Mouse (Mus musculus): Measurements from ENCODE around the gene H2-K1.

The H2-K1 gene

DNA sequence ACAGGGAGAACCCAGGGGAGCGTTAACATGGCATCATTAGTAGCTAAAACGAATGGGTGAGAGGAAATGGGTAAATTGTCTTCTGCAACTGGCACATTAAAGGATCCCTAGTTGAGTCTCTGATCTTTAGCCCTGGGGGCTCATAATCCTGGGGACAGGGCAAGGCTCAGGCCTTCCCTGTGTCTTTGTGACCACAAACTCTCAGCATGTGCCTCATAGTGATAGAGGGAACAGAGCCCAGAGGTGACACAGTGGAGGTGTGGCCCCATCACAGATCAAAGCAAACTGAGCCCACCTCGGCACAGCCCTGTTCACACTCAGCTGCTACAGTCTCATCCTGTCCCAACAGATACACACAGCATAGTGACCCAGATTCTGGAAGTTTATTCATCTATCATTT is 4.5 kb downstream of the H2-K1 start:
- in situ Hi-C loops (cut with MboI; ENCODE audit: unreplicated experiment in 2 of 2) = no loop called here

- in situ Hi-C loops (cut with MboI; ENCODE audit: unreplicated experiment in 2 of 2) = loop anchor here in 1 of 2 experiments (5.0 kb wide), 1 partner anchor 1272 kb away; no protein-coding TSS in a partner anchor
Observed at GRCm38 (mm10) chr17:33994959-33995358, 5.2 kb downstream of the H2-K1 start.

DNA sequence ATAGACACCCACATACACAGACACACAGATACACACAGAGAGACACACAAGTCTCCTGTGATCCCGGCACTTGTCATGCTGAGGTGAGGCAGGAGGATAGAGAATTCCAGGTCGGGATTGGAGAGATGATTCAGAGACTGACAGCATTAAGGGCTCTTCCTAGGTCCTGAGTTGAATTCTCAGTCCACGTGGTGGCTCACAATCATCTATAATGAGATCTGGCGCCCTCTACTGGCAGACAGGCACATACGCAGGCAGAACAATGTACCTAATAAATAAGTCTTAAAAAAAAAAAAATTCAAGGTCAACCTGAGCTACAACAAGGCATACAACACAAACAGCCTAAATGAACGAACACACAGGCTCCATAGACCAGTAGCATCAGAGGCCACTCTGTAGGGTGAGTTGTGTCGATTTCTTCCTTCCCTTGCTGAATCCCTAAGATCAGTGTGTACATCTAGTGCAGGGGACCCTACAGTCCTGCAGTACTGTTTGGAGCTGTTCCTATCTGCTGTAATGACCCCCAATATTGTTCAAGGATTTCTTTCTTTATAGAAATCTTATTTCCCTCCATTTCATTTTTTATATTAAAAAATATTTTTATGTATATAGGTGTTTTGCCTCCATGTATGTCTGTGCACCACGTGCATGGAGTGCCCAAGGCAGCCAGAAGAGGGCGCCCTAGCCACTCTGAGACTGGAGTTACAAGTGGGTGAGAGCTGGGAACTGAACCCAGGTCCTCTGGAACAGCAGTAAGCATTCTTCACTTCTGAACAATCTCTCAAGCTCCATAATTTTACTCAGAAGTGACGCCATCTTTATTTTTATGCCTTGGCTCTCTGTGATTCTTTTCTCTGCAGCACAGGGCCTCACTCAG is 8.1 kb downstream of the H2-K1 start:
- in situ Hi-C loops (cut with MboI; ENCODE audit: unreplicated experiment in 2 of 2) = loop anchor here in 1 of 2 experiments (5.0 kb wide), 1 partner anchor 1275 kb away; no protein-coding TSS in a partner anchor

GRCm38 (mm10) chr17:33982136-33982535 is 18.0 kb downstream of the H2-K1 start:
- in situ Hi-C loops (cut with MboI; ENCODE audit: unreplicated experiment in 2 of 2) = loop anchor here in 1 of 2 experiments (10.0 kb wide), 1 partner anchor 87 kb away; the partner anchor contains the start of gene Kifc1

DNA sequence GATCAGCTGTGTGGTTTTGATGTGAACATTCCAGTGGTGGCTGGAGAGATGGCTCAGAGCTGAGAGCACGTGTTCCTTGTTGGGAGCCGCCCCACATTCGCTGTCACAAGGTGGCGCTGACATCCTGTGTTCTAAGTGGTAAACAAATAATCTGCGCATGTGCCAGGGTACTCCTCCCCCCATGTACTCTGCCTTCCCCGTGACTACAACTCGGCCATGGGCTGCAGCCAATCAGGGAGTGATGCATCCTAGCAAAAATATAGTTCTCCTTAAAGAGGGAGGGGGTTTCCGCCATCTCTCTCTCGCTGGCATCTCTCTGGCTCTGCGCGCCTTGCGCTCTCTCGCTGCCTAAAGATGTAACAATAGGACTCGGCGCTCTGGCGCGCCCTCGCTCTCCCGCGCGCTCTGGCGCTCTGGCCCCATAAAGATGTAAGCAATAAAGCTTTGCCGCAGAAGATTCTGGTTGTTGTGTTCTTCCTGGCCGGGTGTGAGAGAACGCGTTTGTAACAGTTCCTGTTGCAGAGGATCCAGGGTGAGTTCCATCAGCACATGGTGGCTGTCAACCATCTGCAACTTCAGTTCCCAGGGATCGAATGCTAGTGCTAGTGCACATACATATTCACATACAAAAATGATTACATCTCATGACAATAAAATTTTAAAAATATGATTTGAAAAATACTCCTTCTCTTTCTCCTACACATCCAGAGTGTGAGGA is 18.8 kb downstream of the H2-K1 start:
- in situ Hi-C loops (cut with MboI; ENCODE audit: unreplicated experiment in 2 of 2) = loop anchor here in 1 of 2 experiments (10.0 kb wide), 1 partner anchor 87 kb away; the partner anchor contains the start of gene Kifc1

- in situ Hi-C loops (cut with MboI; ENCODE audit: unreplicated experiment in 2 of 2) = loop anchor here in 1 of 2 experiments (10.0 kb wide), 1 partner anchor 86 kb away; the partner anchor contains the start of gene Kifc1
Observed at GRCm38 (mm10) chr17:33980181-33981035, 19.7 kb downstream of the H2-K1 start.

GRCm38 (mm10) chr17:33979512-33980050 is 20.6 kb downstream of the H2-K1 start:
- in situ Hi-C loops (cut with MboI; ENCODE audit: unreplicated experiment in 2 of 2) = loop anchor here in 1 of 2 experiments (10.0 kb wide), 1 partner anchor 85 kb away; the partner anchor contains the start of gene Kifc1

GRCm38 (mm10) chr17:33978631-33979031 is 21.5 kb downstream of the H2-K1 start:
- in situ Hi-C loops (cut with MboI; ENCODE audit: unreplicated experiment in 2 of 2) = no loop called here

- in situ Hi-C loops (cut with MboI; ENCODE audit: unreplicated experiment in 2 of 2) = no loop called here
Observed at GRCm38 (mm10) chr17:33977861-33978557, 22.1 kb downstream of the H2-K1 start.

DNA sequence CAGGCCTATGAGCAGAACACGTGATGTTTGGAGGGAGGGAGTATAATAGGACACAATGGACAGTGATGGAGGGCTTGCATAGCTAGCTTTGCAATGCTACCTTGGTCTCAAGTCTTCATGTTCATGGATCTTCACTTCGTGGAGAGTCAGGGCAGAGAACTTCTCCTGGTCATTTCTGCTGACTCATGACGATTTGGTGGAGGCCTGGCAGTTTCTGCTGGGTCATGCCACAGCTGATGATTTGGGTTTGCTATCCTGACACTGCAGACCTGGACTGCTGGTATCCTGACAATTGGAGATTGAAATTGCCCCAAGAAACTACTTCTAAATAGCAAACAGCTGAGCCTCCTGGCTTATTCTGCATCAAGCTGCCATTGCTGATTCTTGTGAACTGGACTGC is 26.6 kb downstream of the H2-K1 start:
- in situ Hi-C loops (cut with MboI; ENCODE audit: unreplicated experiment in 2 of 2) = loop anchor here (5.0 kb wide), 1 partner anchor 1299 kb away; no protein-coding TSS in a partner anchor

- in situ Hi-C loops (cut with MboI; ENCODE audit: unreplicated experiment in 2 of 2) = loop anchor here (5.0 kb wide), 1 partner anchor 1300 kb away; no protein-coding TSS in a partner anchor
Observed at GRCm38 (mm10) chr17:33972691-33973090, 27.5 kb downstream of the H2-K1 start.

DNA sequence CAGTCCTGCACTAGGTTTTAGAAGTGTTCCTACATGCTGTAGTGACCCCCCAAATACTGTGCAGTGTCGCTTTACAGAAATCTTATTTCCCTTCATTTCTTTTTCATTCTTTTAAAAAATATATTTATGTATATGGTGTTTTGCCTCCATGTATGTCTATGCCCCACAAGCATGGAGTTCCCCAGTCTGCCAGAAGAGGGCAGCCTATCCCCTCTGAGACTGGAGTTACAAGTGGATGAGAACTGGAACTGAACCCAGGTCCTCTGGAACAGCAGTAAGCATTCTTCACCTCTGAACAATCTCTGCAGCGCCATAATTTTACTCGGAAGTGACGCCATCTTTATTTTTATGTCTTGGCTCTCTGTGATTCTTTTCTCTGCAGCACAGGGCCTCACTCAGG is 30.8 kb downstream of the H2-K1 start:
- in situ Hi-C loops (cut with MboI; ENCODE audit: unreplicated experiment in 2 of 2) = loop anchor here (5.0 to 10.0 kb wide), 4 partner anchors 33 to 1335 kb away; partner anchors contain the start of gene H2-K1 (in 1 of the 2)

GRCm38 (mm10) chr17:33968927-33969326 is 31.2 kb downstream of the H2-K1 start:
- in situ Hi-C loops (cut with MboI; ENCODE audit: unreplicated experiment in 2 of 2) = loop anchor here (5.0 to 10.0 kb wide), 4 partner anchors 33 to 1336 kb away; partner anchors contain the start of gene H2-K1 (in 1 of the 2)

DNA sequence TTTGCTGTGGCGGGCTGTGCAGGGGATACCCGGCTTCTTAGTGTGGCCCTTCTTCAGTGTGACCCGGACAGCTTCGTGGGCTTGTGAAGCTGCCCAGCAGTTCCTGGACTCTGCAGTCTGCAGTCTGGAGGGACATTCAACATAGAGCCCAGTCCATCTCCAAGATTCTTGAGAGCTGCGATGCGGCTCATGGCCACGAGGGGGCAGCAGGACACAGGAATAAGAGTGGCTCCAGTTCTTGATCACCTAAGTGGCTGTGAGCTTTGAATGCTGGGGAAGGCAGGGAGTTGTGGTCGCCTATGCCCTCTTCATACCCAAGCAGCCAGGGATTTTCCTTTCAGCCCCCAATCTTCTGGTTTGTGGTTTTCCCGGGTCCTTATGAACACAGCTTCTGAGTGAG is 31.7 kb downstream of the H2-K1 start:
- in situ Hi-C loops (cut with MboI; ENCODE audit: unreplicated experiment in 2 of 2) = loop anchor here (5.0 to 10.0 kb wide), 4 partner anchors 34 to 1336 kb away; partner anchors contain the start of gene H2-K1 (in 1 of the 2)

GRCm38 (mm10) chr17:33965846-33966550 is 34.1 kb downstream of the H2-K1 start:
- in situ Hi-C loops (cut with MboI; ENCODE audit: unreplicated experiment in 2 of 2) = loop anchor here (5.0 to 10.0 kb wide), 4 partner anchors 36 to 1339 kb away; partner anchors contain the start of gene H2-K1 (in 1 of the 2)

DNA sequence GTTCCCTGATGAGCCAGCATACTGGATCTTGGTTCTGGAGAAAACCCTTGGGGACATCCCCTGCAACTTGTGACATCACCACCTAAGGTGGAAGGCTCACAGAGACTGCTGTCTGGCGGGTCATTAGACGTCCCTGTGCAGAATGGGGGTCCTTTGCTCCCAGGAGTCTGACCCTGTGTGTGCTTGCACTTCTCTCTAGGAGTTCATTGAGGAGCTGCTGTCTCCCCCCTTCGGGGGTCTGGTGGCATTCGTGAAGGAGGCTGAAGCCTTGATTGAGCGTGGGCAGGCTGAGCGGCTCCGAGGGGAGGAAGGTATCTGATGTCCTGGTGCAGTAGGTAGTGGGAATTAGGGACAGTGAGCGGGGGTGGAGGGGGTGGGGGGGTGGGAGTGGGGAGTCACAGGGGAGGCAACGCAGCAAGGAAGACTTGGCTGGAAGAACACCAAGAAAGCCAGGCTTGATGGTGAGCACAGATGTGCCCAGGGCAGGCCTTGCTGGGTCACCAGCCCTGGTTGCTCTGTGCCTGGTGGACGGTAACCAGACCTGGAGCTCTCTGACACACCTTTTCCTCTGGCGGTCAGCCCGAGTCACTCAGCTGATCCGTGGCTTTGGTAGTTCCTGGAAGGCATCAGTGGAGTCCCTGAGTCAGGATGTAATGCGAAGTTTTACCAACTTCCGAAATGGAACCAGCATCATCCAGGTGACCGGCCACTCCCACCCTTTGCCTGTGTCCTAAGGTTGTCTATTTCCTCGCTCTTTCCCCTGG is 34.9 kb downstream of the H2-K1 start:
- in situ Hi-C loops (cut with MboI; ENCODE audit: unreplicated experiment in 2 of 2) = loop anchor here (5.0 to 10.0 kb wide), 4 partner anchors 37 to 1340 kb away; partner anchors contain the start of gene H2-K1 (in 1 of the 2)

DNA sequence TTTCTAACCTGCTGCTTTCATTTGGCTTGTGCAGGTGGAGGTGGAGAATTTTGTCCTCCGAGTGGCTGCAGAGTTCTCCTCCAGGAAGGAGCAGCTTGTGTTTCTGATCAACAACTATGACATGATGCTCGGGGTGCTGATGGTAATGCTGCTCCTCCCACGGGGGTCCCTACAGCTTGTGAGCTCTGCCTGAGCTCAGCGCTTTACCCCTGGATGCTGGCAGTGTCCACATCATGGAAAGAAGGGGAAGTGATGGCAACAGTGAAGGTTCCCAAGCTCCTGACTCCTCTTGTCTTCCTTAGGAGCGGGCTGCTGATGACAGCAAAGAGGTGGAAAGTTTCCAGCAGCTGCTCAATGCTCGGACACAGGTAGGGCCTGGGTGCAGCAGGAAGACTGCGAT is 37.3 kb downstream of the H2-K1 start:
- in situ Hi-C loops (cut with MboI; ENCODE audit: unreplicated experiment in 2 of 2) = loop anchor here in 1 of 2 experiments (10.0 kb wide), 1 partner anchor 1342 kb away; no protein-coding TSS in a partner anchor
